Mouse (Mus musculus) sigmoid colon, adult 10 weeks (tissue): ENCODE measurements around the gene Msrb3. TPM values are rescaled to one million over a fixed set of nuclear protein-coding genes. Genes with fewer than 3 reads are reported as not detected.

Source experiments
- polyA plus RNA-seq: library from polyadenylated mRNA; stranded (reverse); fragments of 350-450 nt; fragmentation: Illumina TruSeq; extraction: RNeasy Lipid Tissue Mini Kit (QIAGEN cat#74804); gene quantifications from one replicate; pipeline ENCODE4 v1.2.3, GENCODE M21; 2014; ENCODE audit warnings: low read depth, low replicate concordance

The Msrb3 gene
- 33.3 TPM for polyA plus RNA-seq

GRCm38 (mm10) chr10:120898785-120899762 lies at the start of gene Msrb3:
Gene Msrb3, minus strand, starts transcription at chr10:120899101.

Other genes with a start within 250 kb of the Msrb3 start
- 22.8 TPM for gene Lemd3, start 80.2 kb upstream of the Msrb3 start, polyA plus RNA-seq
- 4.6 TPM for gene Wif1, start 134.9 kb upstream of the Msrb3 start, polyA plus RNA-seq